Mouse (Mus musculus) R1 (cell line): ENCODE results near the gene 4930455H04Rik.

Experiments
- DNase-seq: peaks from one replicate; pipeline ENCODE4 v3.0.0-alpha.2; 2018; ENCODE audit warnings: low read depth, low spot score

4930455H04Rik gene

GRCm38 (mm10) chr3:116967967-116968366 is at the start of gene 4930455H04Rik:
Gene 4930455H04Rik (plus strand): TSS chr3:116968267.
- no peak for DNase-seq

- DNase-seq, result no peak
Measured at GRCm38 (mm10) chr3:116921535-116921934, 46.5 kb upstream of the 4930455H04Rik start.

GRCm38 (mm10) chr3:116923042-116923441 is 45.0 kb upstream of the 4930455H04Rik start:
- DNase-seq, result no peak

GRCm38 (mm10) chr3:116928994-116929393 is 39.1 kb upstream of the 4930455H04Rik start:
- DNase-seq, result no peak

GRCm38 (mm10) chr3:116933158-116933557 is 34.9 kb upstream of the 4930455H04Rik start:
- DNase-seq, result no peak

GRCm38 (mm10) chr3:116936934-116937691 is 31.0 kb upstream of the 4930455H04Rik start:
- no peak for DNase-seq

- DNase-seq, result no peak
Measured at GRCm38 (mm10) chr3:116940804-116941558, 27.1 kb upstream of the 4930455H04Rik start.

- DNase-seq, result no peak
Measured at GRCm38 (mm10) chr3:116941559-116942117, 26.4 kb upstream of the 4930455H04Rik start.

GRCm38 (mm10) chr3:116942751-116943150 is 25.3 kb upstream of the 4930455H04Rik start:
- DNase-seq, result no peak

GRCm38 (mm10) chr3:116943422-116943821 is 24.6 kb upstream of the 4930455H04Rik start:
- no peak for DNase-seq

- DNase-seq, result no peak
Measured at GRCm38 (mm10) chr3:116946476-116946875, 21.6 kb upstream of the 4930455H04Rik start.

GRCm38 (mm10) chr3:116950665-116951115 is 17.4 kb upstream of the 4930455H04Rik start:
- DNase-seq, result no peak

- DNase-seq, result no peak
Measured at GRCm38 (mm10) chr3:116951489-116951888, 16.6 kb upstream of the 4930455H04Rik start.

- no peak for DNase-seq
Measured at GRCm38 (mm10) chr3:116952242-116952899, 15.7 kb upstream of the 4930455H04Rik start.

- no peak for DNase-seq
Measured at GRCm38 (mm10) chr3:116953366-116953765, 14.7 kb upstream of the 4930455H04Rik start.

GRCm38 (mm10) chr3:116955061-116955460 is 13.0 kb upstream of the 4930455H04Rik start:
- DNase-seq, result no peak

- no peak for DNase-seq
Measured at GRCm38 (mm10) chr3:116960414-116960813, 7.7 kb upstream of the 4930455H04Rik start.

- DNase-seq, result peak; percentile 89
Measured at GRCm38 (mm10) chr3:116961354-116962142, 6.5 kb upstream of the 4930455H04Rik start.

GRCm38 (mm10) chr3:116963213-116963612 is 4.9 kb upstream of the 4930455H04Rik start:
- no peak for DNase-seq

- no peak for DNase-seq
Measured at GRCm38 (mm10) chr3:116964426-116964825, 3.6 kb upstream of the 4930455H04Rik start.

GRCm38 (mm10) chr3:116966225-116966624 is 1.8 kb upstream of the 4930455H04Rik start:
- DNase-seq, result peak; percentile 81
